Mouse (Mus musculus) left cerebral cortex, postnatal 36 days (tissue): ENCODE measurements at regions not wholly inside any gene's neighbourhood (a gene's known extent, or its start where the extent isn't known, plus 50 kb on each side); places are given as distances from the start of the nearest gene placed in this dataset.

ENCODE experiments used
- DNase-seq, 2 experiments: peaks; one replicate each; pipeline ENCODE4 v3.0.0; 2021 to 2022; ENCODE audit warnings: low spot score in 2 of 2, mixed read lengths in 1 of 2
- intact Hi-C: fragments of 180-260 bp; cut with DNase I; formaldehyde crosslinking; loops from one replicate; pipeline ENCODE4 v1.15.1; 2025

- intact Hi-C loops, result no loop called here
- no peak for DNase-seq
These were observed 56.9 kb downstream of the Spata19 start for GRCm38 (mm10) chr9:27453476-27453875.

- intact Hi-C loops, result no loop called here
- peak; percentile 59 to 73 for DNase-seq
These were observed 57.5 kb downstream of the Spata19 start for GRCm38 (mm10) chr9:27453924-27454652.

- intact Hi-C loops, result no loop called here
- DNase-seq, result no peak
These were observed 61.9 kb downstream of the Spata19 start for GRCm38 (mm10) chr9:27458335-27459040.

DNA sequence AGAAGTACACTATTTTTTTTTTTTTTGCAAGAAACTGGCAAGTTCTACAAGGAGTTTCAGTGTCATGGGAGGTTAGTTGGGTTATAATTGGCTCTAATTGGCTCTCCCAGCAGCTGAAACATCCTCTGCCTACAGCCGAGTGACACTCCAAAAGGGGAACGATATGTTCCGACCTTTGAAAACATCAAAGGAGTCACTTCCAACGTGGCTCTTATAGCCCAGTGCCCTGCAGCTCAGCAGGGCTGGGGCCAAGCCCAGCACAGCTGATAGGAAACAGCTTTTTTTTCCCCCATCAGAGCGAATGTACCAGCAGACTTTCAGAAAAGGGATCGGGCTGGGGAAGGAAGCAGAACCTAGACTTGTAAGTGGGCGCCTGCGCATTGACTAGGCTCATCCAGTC, 64.4 kb downstream of the Spata19 start:
- DNase-seq, result no peak
- intact Hi-C loops, result no loop called here

GRCm38 (mm10) chr9:27464006-27464405, 67.4 kb downstream of the Spata19 start:
- intact Hi-C loops, result no loop called here
- no peak for DNase-seq

GRCm38 (mm10) chr9:27475468-27475867, 78.9 kb downstream of the Spata19 start:
- intact Hi-C loops, result no loop called here
- peak; percentile 47 to 51 for DNase-seq

GRCm38 (mm10) chr9:27476636-27477035, 80.0 kb downstream of the Spata19 start:
- intact Hi-C loops, result no loop called here
- DNase-seq, result no peak

GRCm38 (mm10) chr9:27477079-27477687, 80.6 kb downstream of the Spata19 start:
- intact Hi-C loops, result no loop called here
- DNase-seq, result no peak

- no peak for DNase-seq
- intact Hi-C loops, result no loop called here
These were observed 81.7 kb downstream of the Spata19 start for GRCm38 (mm10) chr9:27478346-27478745.

GRCm38 (mm10) chr9:27501816-27502215, 105.2 kb downstream of the Spata19 start:
- intact Hi-C loops, result no loop called here
- peak in 1 of 2 experiments; percentile 8 for DNase-seq

DNA sequence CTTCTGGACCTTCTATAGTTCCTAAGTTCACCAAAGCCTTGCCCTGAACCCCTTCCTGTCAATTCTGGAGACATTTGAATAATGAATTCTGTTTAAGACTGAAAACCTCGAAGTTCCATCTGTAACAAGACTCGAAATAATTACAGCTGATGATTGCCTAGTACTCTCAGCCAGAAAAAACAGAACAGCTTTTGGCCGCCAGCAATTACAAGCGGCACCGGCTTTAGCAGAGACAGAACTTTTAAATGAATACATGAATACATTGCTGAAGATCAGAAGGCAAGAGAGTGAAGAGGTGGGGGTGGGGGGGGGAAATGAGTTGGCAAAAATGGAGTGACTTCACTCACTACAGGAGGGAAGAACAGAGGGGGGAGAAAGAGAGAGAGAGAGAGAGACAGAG, 112.6 kb downstream of the Spata19 start:
- intact Hi-C loops, result no loop called here
- no peak for DNase-seq

DNA sequence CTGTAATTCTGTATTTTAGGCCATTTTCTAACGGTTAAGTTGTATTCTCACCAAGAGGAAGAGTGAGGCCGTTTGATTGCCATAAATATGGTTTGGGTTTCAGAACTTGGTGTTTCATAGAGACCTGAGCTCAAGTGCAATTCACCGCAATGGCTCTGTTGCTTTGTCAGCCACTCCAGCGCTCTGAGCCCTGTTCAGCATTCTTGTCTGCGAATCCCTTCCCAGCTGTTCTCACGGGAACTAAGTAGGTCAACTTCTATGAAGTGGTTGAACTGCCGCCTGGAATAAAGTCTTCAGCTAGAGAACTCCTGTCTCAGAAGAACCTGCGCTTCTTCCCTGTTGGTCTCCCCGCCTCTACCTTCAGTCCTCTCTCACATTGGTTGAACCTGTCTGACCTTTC, 113.1 kb downstream of the Spata19 start:
- peak in 1 of 2 experiments; percentile 25 for DNase-seq

GRCm38 (mm10) chr9:27511161-27511560, 114.6 kb downstream of the Spata19 start:
- intact Hi-C loops, result no loop called here
- peak; percentile 44 to 71 for DNase-seq

More for the DNA sequence above, 113.1 kb downstream of the Spata19 start:
- intact Hi-C loops, result no loop called here

GRCm38 (mm10) chr9:27515427-27516110, 119.0 kb downstream of the Spata19 start:
- intact Hi-C loops, result no loop called here
- DNase-seq, result no peak

GRCm38 (mm10) chr9:27518031-27518430, 121.4 kb downstream of the Spata19 start:
- no peak for DNase-seq
- intact Hi-C loops, result no loop called here

GRCm38 (mm10) chr9:27519711-27520110, 123.1 kb downstream of the Spata19 start:
- DNase-seq, result no peak
- intact Hi-C loops, result no loop called here

- intact Hi-C loops, result no loop called here
- no peak for DNase-seq
These were observed 124.6 kb downstream of the Spata19 start for GRCm38 (mm10) chr9:27521181-27521580.

- intact Hi-C loops, result no loop called here
- no peak for DNase-seq
These were observed 130.1 kb downstream of the Spata19 start for GRCm38 (mm10) chr9:27526681-27527080.

GRCm38 (mm10) chr9:27538480-27538879, 141.9 kb downstream of the Spata19 start:
- DNase-seq, result no peak
- intact Hi-C loops, result no loop called here

GRCm38 (mm10) chr9:27541585-27542151, 145.1 kb downstream of the Spata19 start:
- intact Hi-C loops, result no loop called here
- no peak for DNase-seq
